Mouse (Mus musculus): Measurements from ENCODE around the gene Slc7a6os.

GRCm38 (mm10) chr8:106178428-106178827, 32.3 kb downstream of the Slc7a6os start:
- TF ChIP-seq CTCF (IDR thresholded peaks at IDR 0.05; ENCODE audit: borderline replicate concordance, extremely low read depth, insufficient read depth, insufficient read length), result no peak
- TF ChIP-seq POLR2A (IDR thresholded peaks at IDR 0.05; ENCODE audit: borderline replicate concordance, extremely low read depth, insufficient read depth, insufficient read length, poor library complexity, severe bottlenecking), result no peak
